Mouse (Mus musculus) CH12.LX (cell line): ENCODE measurements around the gene Ncoa3. TPM values are rescaled to one million over a fixed set of nuclear protein-coding genes. Genes with fewer than 3 reads are reported as not detected.

Experiments
- DNase-seq: peaks from one replicate; pipeline ENCODE4 v3.0.0-alpha.2; 2013; ENCODE audit errors: extremely low read depth
- H3K27ac ChIP-seq: 2 replicates; pipeline ENCODE4 v1.5.1; 2012; ENCODE audit warnings: low read depth, mild to moderate bottlenecking, control low read depth, moderate library complexity; ENCODE audit not compliant: insufficient read depth
- H3K27me3 ChIP-seq: replicated peaks from 2 replicates; pipeline ENCODE3; 2012; ENCODE audit warnings: inconsistent platforms
- H3K36me3 ChIP-seq, 2 experiments: replicated peaks in 1 of 2; 2 replicates each; pipeline versions ENCODE3 to v1.6.1; 2012; ENCODE audit warnings: inconsistent platforms in 1 of 2, low read length in 1 of 2, mild to moderate bottlenecking in 1 of 2, mixed read lengths in 1 of 2, moderate library complexity in 1 of 2; ENCODE audit not compliant: control insufficient read depth in 1 of 2, insufficient read depth in 1 of 2
- H3K4me1 ChIP-seq, 2 experiments: 2 replicates each; pipeline ENCODE4 v1.6.1; 2012; ENCODE audit warnings: inconsistent platforms in 1 of 2, moderate library complexity in 1 of 2; ENCODE audit not compliant: insufficient read depth in 2 of 2, control insufficient read depth in 1 of 2
- H3K4me2 ChIP-seq: 2 replicates; pipeline ENCODE4 v1.6.1; 2012; ENCODE audit warnings: low read depth, mild to moderate bottlenecking, control low read depth; ENCODE audit not compliant: poor library complexity, insufficient read depth, severe bottlenecking
- H3K4me3 ChIP-seq, 3 experiments: fragments of 150-350 bp in 1 of 3; sonication (generic) in 1 of 3; replicated peaks in 1 of 3; 2 replicates each; pipeline versions ENCODE3 to v1.5.1; 2011 to 2012; ENCODE audit warnings: low read depth in 2 of 3, low read length in 2 of 3, mild to moderate bottlenecking in 2 of 3, moderate library complexity in 2 of 3, control low read depth in 1 of 3, improper control_type of control experiment in 1 of 3, inconsistent platforms in 1 of 3, mixed read lengths in 1 of 3; ENCODE audit not compliant: poor library complexity in 1 of 3
- H3K79me2 ChIP-seq: replicated peaks from 2 replicates; pipeline ENCODE4 v1.6.1; 2012; ENCODE audit warnings: mild to moderate bottlenecking, moderate library complexity; ENCODE audit not compliant: control insufficient read depth, poor library complexity, insufficient read depth, severe bottlenecking; ENCODE audit errors: extremely low read depth
- H3K9ac ChIP-seq: 2 replicates; pipeline ENCODE4 v1.6.1; 2012; ENCODE audit warnings: low read depth, mild to moderate bottlenecking, control low read depth, moderate library complexity; ENCODE audit not compliant: insufficient read depth
- H3K9me3 ChIP-seq: replicated peaks from 2 replicates; pipeline ENCODE3; 2012; ENCODE audit warnings: low read length, inconsistent platforms, mixed read lengths
- BHLHE40 ChIP-seq: IDR thresholded peaks from 2 replicates; pipeline ENCODE4 v1.6.1; 2011; ENCODE audit warnings: mild to moderate bottlenecking, low read depth, low read length, improper control_type of control experiment
- CHD1 ChIP-seq: IDR thresholded peaks from 2 replicates; pipeline ENCODE4 v1.6.1; 2012; ENCODE audit warnings: low read depth, low read length, improper control_type of control experiment, inconsistent platforms
- ELF1 ChIP-seq: IDR thresholded peaks from 2 replicates; pipeline ENCODE4 v1.6.1; 2014; ENCODE audit warnings: low read depth, mild to moderate bottlenecking, inconsistent platforms, low read length, improper control_type of control experiment
- HCFC1 ChIP-seq: IDR thresholded peaks from 2 replicates; pipeline ENCODE4 v1.6.1; 2012; ENCODE audit warnings: low read depth, mild to moderate bottlenecking, inconsistent platforms, low read length, improper control_type of control experiment
- JUN ChIP-seq: IDR thresholded peaks from 2 replicates; pipeline ENCODE4 v1.6.1; 2011; ENCODE audit warnings: low read depth, mild to moderate bottlenecking, low read length, improper control_type of control experiment, moderate library complexity; ENCODE audit not compliant: insufficient read depth
- JUND ChIP-seq: conservative IDR thresholded peaks from 2 replicates; pipeline ENCODE4 v1.6.1; 2011; ENCODE audit warnings: low read depth, low read length, improper control_type of control experiment
- KAT2A ChIP-seq: IDR thresholded peaks from 2 replicates; pipeline ENCODE4 v1.6.1; 2012; ENCODE audit warnings: low read length, improper control_type of control experiment, inconsistent platforms; ENCODE audit not compliant: insufficient replicate concordance
- MEF2A ChIP-seq: IDR thresholded peaks from 2 replicates; pipeline ENCODE4 v1.6.1; 2014; ENCODE audit warnings: low read depth, mild to moderate bottlenecking, inconsistent platforms, low read length, improper control_type of control experiment, borderline replicate concordance
- PAX5 ChIP-seq: IDR thresholded peaks from 2 replicates; pipeline ENCODE4 v1.6.1; 2012; ENCODE audit warnings: low read length, inconsistent platforms, mixed read lengths
- POLR2A ChIP-seq: IDR thresholded peaks from 2 replicates; pipeline ENCODE4 v1.6.1; 2011; ENCODE audit warnings: low read depth, mild to moderate bottlenecking, improper control_type of control experiment, low read length
- RAD21 ChIP-seq: IDR thresholded peaks from 2 replicates; pipeline ENCODE4 v1.6.1; 2011; ENCODE audit warnings: low read depth, mild to moderate bottlenecking, low read length, improper control_type of control experiment, moderate library complexity
- RCOR1 ChIP-seq: conservative IDR thresholded peaks from 2 replicates; pipeline ENCODE4 v1.6.1; 2012; ENCODE audit warnings: low read depth, mild to moderate bottlenecking, inconsistent platforms, low read length, improper control_type of control experiment
- SMC3 ChIP-seq: IDR thresholded peaks from 2 replicates; pipeline ENCODE4 v1.6.1; 2011; ENCODE audit warnings: low read depth, low read length, improper control_type of control experiment
- TBP ChIP-seq: conservative IDR thresholded peaks from 2 replicates; pipeline ENCODE4 v1.6.1; 2011; ENCODE audit warnings: low read depth, low read length, improper control_type of control experiment
- TCF12 ChIP-seq: IDR thresholded peaks from 2 replicates; pipeline ENCODE4 v1.6.1; 2014; ENCODE audit warnings: low read depth, mild to moderate bottlenecking, inconsistent platforms, low read length, improper control_type of control experiment
- UBTF ChIP-seq: IDR thresholded peaks from 2 replicates; pipeline ENCODE4 v1.6.1; 2012; ENCODE audit warnings: low read depth, mild to moderate bottlenecking, inconsistent platforms, low read length, improper control_type of control experiment, moderate library complexity
- USF1 ChIP-seq: IDR thresholded peaks from 2 replicates; pipeline ENCODE4 v1.6.1; 2014; ENCODE audit warnings: low read depth, mild to moderate bottlenecking, inconsistent platforms, low read length, improper control_type of control experiment
- USF2 ChIP-seq: conservative IDR thresholded peaks from 2 replicates; pipeline ENCODE4 v1.6.1; 2011; ENCODE audit warnings: low read depth, low read length, improper control_type of control experiment
- ZC3H11A ChIP-seq: IDR thresholded peaks from 2 replicates; pipeline ENCODE4 v1.6.1; 2012; ENCODE audit warnings: low read depth, mild to moderate bottlenecking, inconsistent platforms, low read length, improper control_type of control experiment
- ZKSCAN1 ChIP-seq: IDR thresholded peaks from 2 replicates; pipeline ENCODE4 v1.6.1; 2012; ENCODE audit warnings: low read depth, inconsistent platforms, low read length, improper control_type of control experiment, borderline replicate concordance
- ZNF384 ChIP-seq: IDR thresholded peaks from 2 replicates; pipeline ENCODE4 v1.6.1; 2012; ENCODE audit warnings: low read depth, low read length, improper control_type of control experiment, inconsistent platforms
- dilution Hi-C: fragments of 300-500 bp; cut with MboI; formaldehyde crosslinking; loops from 2 replicates; pipeline ENCODE4 v1.14.3; 2020; ENCODE audit warnings: low sequenced_read_pairs; ENCODE audit not compliant: extremely low pct_unique_long_range_greater_than_20kb, extremely low pct_ligation_motif_present
- in situ Hi-C: fragments of 300-500 bp; cut with MboI; formaldehyde crosslinking; loops from 3 replicates; pipeline ENCODE4 v1.14.3; 2019; ENCODE audit warnings: low sequenced_read_pairs, low pct_ligation_motif_present, low pct_unique_long_range_greater_than_20kb, mixed read lengths
- polyA plus RNA-seq: library from polyadenylated mRNA; unstranded; fragments of >175 nt; gene quantifications from 2 replicates; pipeline ENCODE4 v1.2.1, GENCODE M21; 2012; ENCODE audit warnings: low read depth; ENCODE audit not compliant: insufficient read length
- total RNA-seq, 2 experiments: library from RNA; depleted of rRNA; stranded (reverse); fragments of 300-350 nt in 1 of 2; fragments of >200 nt in 1 of 2; gene quantifications; 2 replicates each; pipeline ENCODE4 v1.2.3; 2012 to 2014

Ncoa3 gene
- total and polyA plus RNA-seq, 3 experiments = 13.4 to 21.9 (median 17.1) TPM

GRCm38 (mm10) chr2:166011422-166011821 is 19.0 kb downstream of the Ncoa3 start:
- Histone ChIP-seq H3K36me3 (peaks cover 0 to 14% of the 10 kb centered on the region in 2 experiments), H3K4me1 (peaks cover 21 to 74% of the 10 kb centered on the region in 2 experiments), H3K9ac (no peak overlapping the region), H3K79me2 (peaks cover 71% of the 10 kb centered on the region), H3K27me3 (no peaks in the 10 kb centered on the region), H3K4me2 (peak overlapping the region; percentile 17), H3K4me3 (no peak overlapping the region), H3K9me3 (no peaks in the 10 kb centered on the region), H3K27ac (no peak overlapping the region)
- no peak for TF ChIP-seq CHD1
- TF ChIP-seq UBTF = no peak
- TF ChIP-seq SMC3 = no peak
- in situ Hi-C loops (no loop called here), dilution Hi-C loops (no loop called here)
- DNase-seq = no peak

GRCm38 (mm10) chr2:166012145-166012544 is 19.7 kb downstream of the Ncoa3 start:
- DNase-seq = no peak
- Histone ChIP-seq H3K4me1 (peaks cover 21 to 74% of the 10 kb centered on the region in 2 experiments), H3K4me2 (peak overlapping the region; percentile 17; the same call in 1 of the 2 replicates), H3K36me3 (peaks cover 0 to 14% of the 10 kb centered on the region in 2 experiments)
- no peak for TF ChIP-seq ZNF384
- no peak for TF ChIP-seq TCF12
- TF ChIP-seq ELF1 = no peak
- TF ChIP-seq USF1 = no peak
- TF ChIP-seq USF2 = no peak
- TF ChIP-seq JUND = no peak
- TF ChIP-seq MEF2A = no peak
- TF ChIP-seq TBP = no peak
- TF ChIP-seq HCFC1 = no peak
- TF ChIP-seq ZC3H11A = no peak
- TF ChIP-seq, all 38 proteins: peak for 0
- Histone ChIP-seq H3K27me3 (no peaks in the 10 kb centered on the region), H3K27ac (no peak overlapping the region), H3K9ac (peak overlapping the region; percentile 50; the same call in 1 of the 2 replicates), H3K79me2 (peaks cover 67% of the 10 kb centered on the region), H3K4me3 (no peak overlapping the region), H3K9me3 (no peaks in the 10 kb centered on the region)
- dilution Hi-C loops = no loop called here
- in situ Hi-C loops = no loop called here

DNA sequence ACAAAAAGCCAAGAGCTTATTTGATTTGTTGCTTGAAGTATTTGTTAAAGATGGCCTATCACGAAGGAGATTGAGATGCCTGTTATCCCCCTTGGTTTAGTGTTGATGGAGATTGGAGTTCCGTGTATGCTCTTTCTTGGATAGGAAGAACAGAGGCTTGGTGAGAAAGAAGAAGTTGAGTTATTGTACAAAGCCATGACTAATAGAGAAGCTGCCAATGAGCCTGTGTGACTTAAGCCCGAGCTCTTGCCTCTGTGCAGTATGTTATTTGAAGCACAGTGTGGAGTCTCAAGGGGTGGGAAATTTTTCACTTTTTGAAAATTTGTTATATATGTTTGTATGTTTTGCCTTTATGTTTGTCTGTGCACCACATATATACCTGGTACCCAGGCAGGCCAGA is 26.3 kb downstream of the Ncoa3 start:
- dilution Hi-C loops = no loop called here
- TF ChIP-seq TCF12 (no peak), BHLHE40 (no peak), JUN (no peak), ELF1 (no peak), POLR2A (no peak), UBTF (no peak), ZKSCAN1 (no peak), RCOR1 (no peak), KAT2A (no peak), TBP (no peak), CHD1 (no peak), PAX5 (no peak), RAD21 (no peak)
- no peak overlapping the region for H3K9ac ChIP-seq
- H3K27me3 ChIP-seq = no peaks in the 10 kb centered on the region
- H3K79me2 ChIP-seq = peaks cover 78% of the 10 kb centered on the region
- H3K4me3 ChIP-seq = no peak overlapping the region
- peaks cover 0 to 8% of the 10 kb centered on the region in 2 experiments for H3K36me3 ChIP-seq
- H3K4me2 ChIP-seq = no peak overlapping the region
- in situ Hi-C loops = no loop called here
- H3K27ac ChIP-seq = no peak overlapping the region
- no peaks in the 10 kb centered on the region for H3K9me3 ChIP-seq
- no peak for DNase-seq
- H3K4me1 ChIP-seq = peaks cover 14 to 89% of the 10 kb centered on the region in 2 experiments
